Comparison of ENCODE assay signal across 24 mouse cellular contexts in the genomic region with DNA sequence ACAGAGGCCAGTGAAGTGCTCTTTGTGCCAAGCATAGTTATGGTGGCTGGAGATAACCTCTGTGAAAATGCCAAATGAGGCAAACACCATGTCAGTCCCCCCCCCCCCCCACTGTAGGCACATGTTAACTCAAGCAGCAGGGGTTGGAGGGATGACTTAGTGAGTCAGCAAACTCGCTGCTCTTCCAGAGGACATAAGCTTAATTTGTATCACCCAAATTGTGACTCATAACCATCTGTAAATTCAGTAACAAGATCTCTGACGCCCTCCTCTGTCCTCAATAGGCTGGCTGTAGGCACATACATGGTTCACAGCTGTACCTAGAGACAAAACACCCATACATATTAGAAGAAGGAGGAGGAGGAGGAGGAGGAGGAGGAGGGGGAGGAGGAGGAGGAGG.
DNase-seq lines count a peak whose midpoint lies in the region; TF ChIP-seq lines count a peak whose summit lies in the region.
"Had no signal": no experiment of that assay in that cellular context is flagged by ENCODE, and none has a peak within 500 bp of the region (broad histone marks: within the 10 kb centered on the region; RNA-seq: fewer than 3 reads in every experiment).

No protein-coding gene starts in this region.

- H3K4me3 ChIP-seq in CH12.LX (replicated peaks in 1 of 3; ENCODE audit: low read depth in 2 of 3, low read length in 2 of 3, poor library complexity in 1 of 3): no peak overlapping the region
- H3K4me3 ChIP-seq: embryonic facial prominence, embryonic 13.5 days; embryonic facial prominence, embryonic 15.5 days; erythroblast, embryonic 14.5 days; forebrain, embryonic 10.5 days; forebrain, embryonic 13.5 days; forebrain, embryonic 15.5 days had no signal

- H3K79me2 ChIP-seq in CH12.LX (replicated peaks; ENCODE audit: control insufficient read depth, extremely low read depth, insufficient read depth, poor library complexity, severe bottlenecking): no peaks in the 10 kb centered on the region

- TF ChIP-seq RAD21 in CH12.LX (IDR thresholded peaks at IDR 0.05; ENCODE audit: low read depth, low read length): no peak; the same call in 1 of the 2 replicates

- peaks cover 19% of the 10 kb centered on the region for H3K27me3 ChIP-seq in CH12.LX (replicated peaks)
- H3K27me3 ChIP-seq: embryonic facial prominence, embryonic 13.5 days; embryonic facial prominence, embryonic 15.5 days; forebrain, embryonic 13.5 days; forebrain, embryonic 15.5 days had no signal

- H3K27ac ChIP-seq in CH12.LX (ENCODE audit: insufficient read depth, low read depth): no peak overlapping the region
- H3K27ac ChIP-seq: embryonic facial prominence, embryonic 13.5 days; embryonic facial prominence, embryonic 15.5 days; forebrain, embryonic 10.5 days; forebrain, embryonic 13.5 days; forebrain, embryonic 15.5 days had no signal

- TF ChIP-seq EP300 in CH12.LX (IDR thresholded peaks at IDR 0.05; ENCODE audit: low read length): no peak

- dilution Hi-C loops in CH12.LX (cut with MboI; ENCODE audit: extremely low pct_ligation_motif_present, extremely low pct_unique_long_range_greater_than_20kb, low sequenced_read_pairs): no loop called here

- intact Hi-C loops in left cerebral cortex, postnatal 14 days (cut with DNase I): no loop called here

- in situ Hi-C loops in CH12.LX (cut with MboI; ENCODE audit: low pct_ligation_motif_present, low pct_unique_long_range_greater_than_20kb, low sequenced_read_pairs): no loop called here

- TF ChIP-seq CTCF in CH12.LX (conservative IDR thresholded peaks at IDR 0.05 in 1 of 2, IDR thresholded peaks at IDR 0.05 in 1 of 2; ENCODE audit: low read depth in 2 of 2, low read length in 2 of 2): no peak

- H3K36me3 ChIP-seq in CH12.LX (replicated peaks in 1 of 2; ENCODE audit: control insufficient read depth in 1 of 2, insufficient read depth in 1 of 2, low read length in 1 of 2): no peaks in the 10 kb centered on the region
- H3K36me3 ChIP-seq: embryonic facial prominence, embryonic 15.5 days had no signal

- H3K9me3 ChIP-seq in CH12.LX (replicated peaks; ENCODE audit: low read length): no peaks in the 10 kb centered on the region
- H3K9me3 ChIP-seq: embryonic facial prominence, embryonic 13.5 days; embryonic facial prominence, embryonic 15.5 days; forebrain, embryonic 10.5 days; forebrain, embryonic 13.5 days; forebrain, embryonic 15.5 days had no signal

- H3K9ac ChIP-seq in CH12.LX (ENCODE audit: insufficient read depth, low read depth): no peak overlapping the region
- H3K9ac ChIP-seq: embryonic facial prominence, embryonic 13.5 days; embryonic facial prominence, embryonic 15.5 days; forebrain, embryonic 13.5 days; forebrain, embryonic 15.5 days; forebrain, postnatal 0 days had no signal

- DNase-seq in 3T3-L1 (ENCODE audit: low read depth, low spot score): peak; percentile 52
- peak; percentile 5 for DNase-seq in CH12.LX (ENCODE audit: extremely low read depth)
- peak; percentile 9 for DNase-seq in NIH3T3 (ENCODE audit: low read depth)
- DNase-seq in brain, adult 2 months (ENCODE audit: low read depth, low spot score): peak; percentile 74
- DNase-seq in retina, embryonic 14.5 days (ENCODE audit: low spot score): no peak
- DNase-seq in left cerebral cortex, postnatal 14 days (ENCODE audit: low spot score in 2 of 2): no peak
- DNase-seq in lung, postnatal 36 days: no peak
- DNase-seq: adrenal gland, adult 8-10 months; adrenal gland, postnatal 14 days; adrenal gland, postnatal 36 days; B cell, adult 2 months; cerebellum, adult 11 months; cerebellum, adult 18-20 months; cerebellum, adult 8-10 months; cerebellum, adult 9-11 months; cerebellum, postnatal 14 days; cerebellum, postnatal 36 days; forebrain, postnatal 0 days had no signal

- H3K4me2 ChIP-seq in CH12.LX (ENCODE audit: insufficient read depth, low read depth, poor library complexity, severe bottlenecking): no peak overlapping the region
- H3K4me2 ChIP-seq: embryonic facial prominence, embryonic 13.5 days; embryonic facial prominence, embryonic 15.5 days; forebrain, embryonic 13.5 days; forebrain, embryonic 15.5 days had no signal

- H3K4me1 ChIP-seq in CH12.LX (ENCODE audit: control insufficient read depth in 1 of 2, insufficient read depth in 2 of 2): peaks cover 0 to 9% of the 10 kb centered on the region in 2 experiments; a peak in 2 of 4 replicates
- H3K4me1 ChIP-seq: embryonic facial prominence, embryonic 15.5 days had no signal

- no peak for TF ChIP-seq POLR2A in CH12.LX (IDR thresholded peaks at IDR 0.05; ENCODE audit: low read depth, low read length)

TF ChIP-seq in CH12.LX, 34 proteins besides CTCF, POLR2A, EP300 and RAD21:
- no peak for TF ChIP-seq UBTF (IDR thresholded peaks at IDR 0.05; ENCODE audit: low read depth, low read length)
- TF ChIP-seq CHD1 (IDR thresholded peaks at IDR 0.05; ENCODE audit: low read depth, low read length): no peak
- TF ChIP-seq ZMIZ1 (IDR thresholded peaks at IDR 0.05; ENCODE audit: low read depth, low read length): no peak
- no peak for TF ChIP-seq TBP (conservative IDR thresholded peaks at IDR 0.05; ENCODE audit: low read depth, low read length)
- TF ChIP-seq MAFK (IDR thresholded peaks at IDR 0.05; ENCODE audit: insufficient replicate concordance, low read length): no peak
- no peak for TF ChIP-seq ZKSCAN1 (IDR thresholded peaks at IDR 0.05; ENCODE audit: borderline replicate concordance, low read depth, low read length)

Comparison
In these comparisons a context has a peak if more than half of its experiments do, and no peak if none do; other contexts are left out.
1. DNase-seq: peak in 3T3-L1 (single experiment), CH12.LX (single experiment), NIH3T3 (single experiment) and brain, adult 2 months (single experiment); none in retina, embryonic 14.5 days (single experiment), left cerebral cortex, postnatal 14 days (0 of 2) and lung, postnatal 36 days (single experiment).